Mouse (Mus musculus): ENCODE data around the gene C8g. TPM values are rescaled to one million over a fixed set of nuclear protein-coding genes. Genes with fewer than 3 reads are reported as not detected.

Gene C8g
- total and polyA plus RNA-seq, 3 experiments = 2.3 to 5.1 TPM; not detected in 1

GRCm38 (mm10) chr2:25472550-25472949, 29.0 kb downstream of the C8g start:
- Histone ChIP-seq H3K9ac (ENCODE audit: control insufficient read depth, low read depth, low read length, poor library complexity, severe bottlenecking) (no peak overlapping the region), H3K27ac (ENCODE audit: control insufficient read depth, low read depth, low read length) (no peak overlapping the region), H3K9me3 (replicated peaks; ENCODE audit: insufficient read depth, low read length) (no peaks in the 10 kb centered on the region), H3K79me2 (ENCODE audit: control insufficient read depth, insufficient read depth, low read length, poor library complexity) (no peaks in the 10 kb centered on the region), H3K4me3 (ENCODE audit: control insufficient read depth in 1 of 2, insufficient read depth in 1 of 2, low read depth in 2 of 2, low read length in 2 of 2) (no peak overlapping the region), H3K27me3 (ENCODE audit: control insufficient read depth in 1 of 2, insufficient read depth in 2 of 2, low read length in 2 of 2) (peaks cover 0 to 1% of the 10 kb centered on the region in 2 experiments; a peak in 2 of 4 replicates), H3K4me1 (ENCODE audit: control insufficient read depth in 1 of 2, insufficient read depth in 2 of 2, low read length in 2 of 2) (no peaks in the 10 kb centered on the region), H3K36me3 (ENCODE audit: control insufficient read depth in 1 of 2, insufficient read depth in 2 of 2, low read length in 2 of 2) (no peaks in the 10 kb centered on the region)
- no peak for DNase-seq (ENCODE audit: low read depth, low spot score)
- TF ChIP-seq POLR2AphosphoS5 (IDR thresholded peaks at IDR 0.05; ENCODE audit: borderline replicate concordance, low read depth, low read length) (no peak), USF1 (IDR thresholded peaks at IDR 0.05; ENCODE audit: low read depth, low read length) (no peak), UBTF (IDR thresholded peaks at IDR 0.05; ENCODE audit: borderline replicate concordance, insufficient read depth, low read depth, low read length) (no peak), MAZ (IDR thresholded peaks at IDR 0.05; ENCODE audit: low read depth, low read length) (no peak), MXI1 (IDR thresholded peaks at IDR 0.05; ENCODE audit: low read depth, low read length) (no peak), BHLHE40 (IDR thresholded peaks at IDR 0.05; ENCODE audit: borderline replicate concordance, low read depth, low read length) (no peak), ZNF384 (IDR thresholded peaks at IDR 0.05; ENCODE audit: low read depth, low read length) (no peak), CHD1 (IDR thresholded peaks at IDR 0.05; ENCODE audit: low read depth, low read length) (no peak), MYC (IDR thresholded peaks at IDR 0.05; ENCODE audit: low read depth, low read length) (no peak)

GRCm38 (mm10) chr2:25469969-25470368, 31.6 kb downstream of the C8g start, which contains the start of gene Ptgds:
TSS of gene Ptgds (minus strand) at chr2:25470046.
- H3K4me1 ChIP-seq (ENCODE audit: control insufficient read depth in 1 of 2, insufficient read depth in 2 of 2, low read length in 2 of 2) = no peaks in the 10 kb centered on the region; a peak in 2 of 4 replicates
- H3K27ac ChIP-seq (ENCODE audit: control insufficient read depth, low read depth, low read length) = no peak within 1 kb of the TSS
- DNase-seq (ENCODE audit: low read depth, low spot score) = no peak
- H3K9me3 ChIP-seq (replicated peaks; ENCODE audit: insufficient read depth, low read length) = no peaks in the 10 kb centered on the region
- H3K27me3 ChIP-seq (ENCODE audit: control insufficient read depth in 1 of 2, insufficient read depth in 2 of 2, low read length in 2 of 2) = peaks cover 0 to 1% of the 10 kb centered on the region in 2 experiments; a peak in 2 of 4 replicates
- no peaks in the 10 kb centered on the region for H3K79me2 ChIP-seq (ENCODE audit: control insufficient read depth, insufficient read depth, low read length, poor library complexity)
- no peak within 1 kb of the TSS for H3K9ac ChIP-seq (ENCODE audit: control insufficient read depth, low read depth, low read length, poor library complexity, severe bottlenecking)
- H3K4me3 ChIP-seq (ENCODE audit: control insufficient read depth in 1 of 2, insufficient read depth in 1 of 2, low read depth in 2 of 2, low read length in 2 of 2) = no peak within 1 kb of the TSS
- TF ChIP-seq MXI1 (IDR thresholded peaks at IDR 0.05; ENCODE audit: low read depth, low read length) = no peak
- TF ChIP-seq EP300 (IDR thresholded peaks at IDR 0.05; ENCODE audit: low read depth in 1 of 2, low read length in 2 of 2) = no peak
- TF ChIP-seq MYB (IDR thresholded peaks at IDR 0.05; ENCODE audit: low read depth, low read length) = no peak
- TF ChIP-seq SMC3 (IDR thresholded peaks at IDR 0.05; ENCODE audit: low read depth, low read length) = no peak
- no peak for TF ChIP-seq CHD1 (IDR thresholded peaks at IDR 0.05; ENCODE audit: low read depth, low read length)
- no peak for TF ChIP-seq MAZ (IDR thresholded peaks at IDR 0.05; ENCODE audit: low read depth, low read length)
- TF ChIP-seq ZNF384 (IDR thresholded peaks at IDR 0.05; ENCODE audit: low read depth, low read length) = no peak
- no peak for TF ChIP-seq USF1 (IDR thresholded peaks at IDR 0.05; ENCODE audit: low read depth, low read length)
- no peak for TF ChIP-seq NELFE (IDR thresholded peaks at IDR 0.05; ENCODE audit: low read depth, low read length)
- no peak for TF ChIP-seq ZC3H11A (IDR thresholded peaks at IDR 0.05; ENCODE audit: low read depth, low read length)
- no peak for TF ChIP-seq SIN3A (IDR thresholded peaks at IDR 0.05; ENCODE audit: low read length)
- no peak for TF ChIP-seq CHD2 (IDR thresholded peaks at IDR 0.05; ENCODE audit: low read length)
- no peak for TF ChIP-seq MYC (IDR thresholded peaks at IDR 0.05; ENCODE audit: low read depth, low read length)
- TF ChIP-seq TAL1 (IDR thresholded peaks at IDR 0.05; ENCODE audit: low read length) = no peak
- TF ChIP-seq KAT2A (conservative IDR thresholded peaks at IDR 0.05; ENCODE audit: low read depth, low read length) = no peak
- TF ChIP-seq ZKSCAN1 (IDR thresholded peaks at IDR 0.05; ENCODE audit: low read depth, low read length) = no peak
- TF ChIP-seq RCOR1 (IDR thresholded peaks at IDR 0.05; ENCODE audit: low read depth, low read length) = no peak
- TF ChIP-seq CTCF (IDR thresholded peaks at IDR 0.05 in 2 of 3, conservative IDR thresholded peaks at IDR 0.05 in 1 of 3; ENCODE audit: control insufficient read depth in 1 of 3, insufficient read depth in 1 of 3, low read depth in 2 of 3, low read length in 3 of 3, poor library complexity in 1 of 3, severe bottlenecking in 1 of 3) = no peak
- TF ChIP-seq JUND (IDR thresholded peaks at IDR 0.05; ENCODE audit: low read depth, low read length) = no peak
- no peaks in the 10 kb centered on the region for H3K36me3 ChIP-seq (ENCODE audit: control insufficient read depth in 1 of 2, insufficient read depth in 2 of 2, low read length in 2 of 2)

Measured in MEL (cell line).